Mouse (Mus musculus) bone marrow, adult 2 months (tissue): Measurements from ENCODE around the gene Dnajc5.

Experiments used
- CTCF ChIP-seq: fragments of 200-500 bp; IDR thresholded peaks from 2 replicates; pipeline ENCODE4 v1.5.1; 2011; ENCODE audit warnings: low read length, control low read depth; ENCODE audit not compliant: control insufficient read depth, insufficient read depth
- POLR2A ChIP-seq: fragments of 200-500 bp; IDR thresholded peaks from 2 replicates; pipeline ENCODE4 v1.6.1; 2011; ENCODE audit warnings: low read depth, mild to moderate bottlenecking, control low read depth, low read length, borderline replicate concordance; ENCODE audit not compliant: control insufficient read depth

DNA sequence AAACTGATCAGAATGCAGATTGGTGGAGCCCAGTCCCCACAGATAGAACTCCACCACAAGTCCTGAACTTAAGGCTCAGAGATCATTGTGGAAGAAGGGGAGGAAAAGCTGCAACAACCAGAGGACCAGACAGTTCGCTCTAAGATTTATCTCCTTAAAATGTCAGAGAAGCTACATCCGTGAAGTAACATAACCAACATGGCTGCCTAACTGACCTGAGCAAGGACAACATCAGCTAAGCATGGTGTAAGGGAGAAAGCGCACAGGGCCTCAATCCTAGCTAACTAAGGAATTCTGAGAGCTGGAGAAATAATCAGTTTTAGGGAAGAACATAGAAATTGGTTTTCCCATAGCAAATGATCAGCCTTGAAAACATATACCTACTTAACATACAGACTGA, 1.1 kb upstream of the Dnajc5 start:
- no peak for TF ChIP-seq POLR2A
- no peak for TF ChIP-seq CTCF
